Mouse (Mus musculus): ENCODE measurements around the gene B3galt5.

DNA sequence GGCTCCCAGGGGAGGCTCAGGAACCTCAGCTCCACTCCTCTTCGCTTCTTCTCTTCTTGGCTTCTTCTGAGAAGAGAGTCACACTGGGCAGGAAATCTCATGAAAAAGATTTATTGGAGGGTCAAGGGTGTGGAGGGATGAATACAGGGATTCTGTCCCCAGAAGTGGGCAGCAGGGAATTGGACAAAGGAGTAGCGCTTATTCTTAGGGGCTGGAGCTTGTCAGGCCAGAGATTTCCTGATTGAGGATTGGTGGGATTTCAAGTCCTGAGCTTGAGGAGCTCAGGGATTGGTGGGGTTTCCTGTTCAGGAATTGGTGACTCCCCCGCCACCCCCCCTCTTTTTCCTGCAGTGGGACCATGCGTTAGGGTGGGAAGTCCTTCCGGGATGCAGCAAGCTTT lies 113.2 kb downstream of the B3galt5 start:
- no peak for TF ChIP-seq HCFC1 (IDR thresholded peaks at IDR 0.05; ENCODE audit: borderline replicate concordance, insufficient read depth, low read length)
- no peak for TF ChIP-seq ZNF384 (IDR thresholded peaks at IDR 0.05; ENCODE audit: low read depth, low read length)
